Mouse (Mus musculus) thymus, postnatal 0 days (tissue): Measurements from ENCODE around the gene Fbxw25. TPM values are rescaled to one million over a fixed set of nuclear protein-coding genes. Genes with fewer than 3 reads are reported as not detected.
"Not testable (repeated sequence)": the region's sequence is repeated elsewhere in the genome, so short reads cannot be mapped to it uniquely, and the experiment has no call there.

Experiments used
- DNase-seq: peaks from one replicate; pipeline ENCODE4 v3.0.0-alpha.2; 2015; ENCODE audit warnings: low spot score
- polyA plus RNA-seq: library from polyadenylated mRNA; unstranded; fragments of >200 nt; fragmentation: Nextera tagmentation; extraction: Ambion mirVana; gene quantifications from 2 replicates; pipeline ENCODE4 v1.2.1, GENCODE M21; 2015

The Fbxw25 gene
- not detected in 2 replicates for polyA plus RNA-seq

GRCm38 (mm10) chr9:109664552-109664951 lies at the start of gene Fbxw25:
Gene Fbxw25 (minus strand): TSS chr9:109664652.
- DNase-seq, result not testable (repeated sequence)

- DNase-seq, result not testable (repeated sequence)
Observed at GRCm38 (mm10) chr9:109702600-109702999, 38.1 kb upstream of the Fbxw25 start, which contains the start of gene Fbxw18. Gene Fbxw18 (minus strand): TSS chr9:109702700.

- DNase-seq, result peak; percentile 15
Observed at GRCm38 (mm10) chr9:109685299-109685698, 20.8 kb upstream of the Fbxw25 start.

- DNase-seq, result not testable (repeated sequence)
Observed at GRCm38 (mm10) chr9:109625957-109626356, 38.5 kb downstream of the Fbxw25 start, which contains the start of gene Fbxw24. Gene Fbxw24 (minus strand): TSS chr9:109626057.

- not testable (repeated sequence) for DNase-seq
Observed at GRCm38 (mm10) chr9:109606837-109607236, 57.6 kb downstream of the Fbxw25 start.

- DNase-seq, result not testable (repeated sequence)
Observed at GRCm38 (mm10) chr9:109602128-109602527, 62.3 kb downstream of the Fbxw25 start.

- no peak for DNase-seq
Observed at GRCm38 (mm10) chr9:109597226-109597625, 67.2 kb downstream of the Fbxw25 start.

Other genes with a start within 250 kb of the Fbxw25 start
- gene Fbxw16, start 215.5 kb downstream of the Fbxw25 start, polyA plus RNA-seq, result not detected in 2 replicates
- gene Fbxw19, start 168.8 kb downstream of the Fbxw25 start, polyA plus RNA-seq, result not detected in 2 replicates
- gene Fbxw15, start 96.4 kb downstream of the Fbxw25 start, polyA plus RNA-seq, result not detected in 2 replicates
- gene Fbxw24, start 38.6 kb downstream of the Fbxw25 start, polyA plus RNA-seq, result 0.08 TPM in 1 of 2 replicates, not detected in the other
- gene Fbxw18, start 38.0 kb upstream of the Fbxw25 start, polyA plus RNA-seq, result not detected in 2 replicates
- not detected in 2 replicates for gene Fbxw26, start 81.4 kb upstream of the Fbxw25 start, polyA plus RNA-seq
- not detected in 2 replicates for gene Fbxw27, start 126.0 kb upstream of the Fbxw25 start, polyA plus RNA-seq
- gene Spink8, start 147.6 kb upstream of the Fbxw25 start, polyA plus RNA-seq, result 0.81 TPM in 1 of 2 replicates, not detected in the other
- gene Nme6, start 168.1 kb upstream of the Fbxw25 start, polyA plus RNA-seq, result 40.9 and 43.0 TPM in 2 replicates
- 2.5 and 5.1 TPM in 2 replicates for gene Camp, start 185.0 kb upstream of the Fbxw25 start, polyA plus RNA-seq
- 27.7 and 30.8 TPM in 2 replicates for gene Cdc25a, start 210.9 kb upstream of the Fbxw25 start, polyA plus RNA-seq